Mouse (Mus musculus): Measurements from ENCODE around the gene Sfmbt2. TPM values are rescaled to one million over a fixed set of nuclear protein-coding genes. Genes with fewer than 3 reads are reported as not detected.

The Sfmbt2 gene
- polyA plus RNA-seq, 1 experiment from 2014 or later = 0.47 TPM

DNA sequence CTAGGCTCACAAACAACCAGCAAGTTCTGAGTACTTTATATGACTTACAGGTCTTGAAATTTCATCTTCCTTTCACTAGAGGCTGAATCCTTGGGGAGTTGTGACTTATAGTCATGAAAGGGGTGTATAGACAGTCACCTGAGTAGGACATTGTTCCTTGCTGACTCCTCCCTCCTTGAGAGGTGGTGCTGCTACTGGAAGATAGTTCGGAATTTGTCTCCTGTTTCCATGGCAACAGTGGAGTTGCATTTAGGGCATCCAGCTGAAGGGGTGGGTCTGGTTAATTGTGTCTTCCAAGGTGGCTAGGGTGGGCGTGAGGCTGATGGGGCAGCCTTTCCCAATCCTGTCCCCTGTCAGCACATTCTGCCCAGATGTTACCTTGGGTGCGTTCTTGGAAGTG lies 83.3 kb downstream of the Sfmbt2 start:
- Histone ChIP-seq H3K27me3 (replicated peaks; ENCODE audit: control insufficient read depth, insufficient read depth, low read length) (no peaks in the 10 kb centered on the region), H3K36me3 (ENCODE audit: control insufficient read depth, insufficient read depth) (no peaks in the 10 kb centered on the region), H3K9me3 (ENCODE audit: control insufficient read depth) (no peaks in the 10 kb centered on the region), H3K4me1 (replicated peaks; ENCODE audit: control insufficient read depth, insufficient read depth, low read length) (no peaks in the 10 kb centered on the region), H3K4me3 (ENCODE audit: low read depth, low read length) (no peak overlapping the region), H3K9ac (ENCODE audit: low read depth, low read length) (no peak overlapping the region), H3K4me2 (replicated peaks; ENCODE audit: low read depth) (no peak overlapping the region), H3K27ac (ENCODE audit: low read depth, low read length) (no peak overlapping the region)
- no peak for ATAC-seq
- WGBS = 70% methylated on average over 3 of the region's 3 CpGs
- no peak for TF ChIP-seq CTCF (IDR thresholded peaks at IDR 0.05; ENCODE audit: low read depth)

DNA sequence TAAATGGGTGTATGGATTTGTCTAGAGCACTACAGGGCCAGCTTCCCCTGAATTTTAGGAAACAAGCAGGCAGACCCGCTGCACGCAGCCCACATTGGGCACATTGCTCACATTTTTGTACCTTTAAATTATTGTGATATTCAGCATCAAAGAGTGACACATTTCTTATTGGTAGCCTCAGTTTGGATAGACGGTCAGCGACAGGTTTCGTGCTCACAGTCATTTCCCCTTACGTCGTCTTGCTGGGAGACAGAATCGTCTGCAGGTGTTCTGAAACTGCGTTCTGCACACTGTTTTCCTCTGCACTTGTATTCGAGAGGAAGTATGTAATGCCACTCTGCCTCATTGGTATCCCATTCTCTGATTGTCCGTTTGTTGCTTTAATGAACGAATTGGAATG lies 88.0 kb downstream of the Sfmbt2 start:
- Histone ChIP-seq H3K4me3 (ENCODE audit: low read depth, low read length) (no peak overlapping the region), H3K27me3 (replicated peaks; ENCODE audit: control insufficient read depth, insufficient read depth, low read length) (no peaks in the 10 kb centered on the region), H3K27ac (ENCODE audit: low read depth, low read length) (no peak overlapping the region), H3K36me3 (ENCODE audit: control insufficient read depth, insufficient read depth) (no peaks in the 10 kb centered on the region), H3K4me2 (replicated peaks; ENCODE audit: low read depth) (no peak overlapping the region), H3K9ac (ENCODE audit: low read depth, low read length) (no peak overlapping the region), H3K4me1 (replicated peaks; ENCODE audit: control insufficient read depth, insufficient read depth, low read length) (no peaks in the 10 kb centered on the region), H3K9me3 (ENCODE audit: control insufficient read depth) (no peaks in the 10 kb centered on the region)
- no peak for ATAC-seq
- 92% methylated on average over 12 of the region's 12 CpGs for WGBS
- no peak for TF ChIP-seq CTCF (IDR thresholded peaks at IDR 0.05; ENCODE audit: low read depth)

DNA sequence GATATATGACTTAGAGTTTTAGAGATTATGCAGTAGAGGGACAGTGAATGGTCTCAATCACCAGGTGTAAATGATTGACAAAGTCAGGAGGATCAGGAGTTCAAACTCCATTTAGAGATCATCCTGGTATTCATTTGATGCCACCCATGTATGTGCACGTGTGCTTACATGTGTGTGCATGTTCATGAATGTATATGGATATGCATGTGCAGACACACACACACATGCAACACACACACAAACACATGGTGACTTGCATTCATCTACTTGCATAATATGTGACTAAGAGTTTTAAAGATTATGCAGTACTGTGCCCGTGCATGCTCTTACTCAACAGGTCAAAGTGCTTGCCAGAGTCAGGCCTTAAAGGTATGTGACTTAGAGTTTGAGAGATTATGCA lies 146.2 kb downstream of the Sfmbt2 start:
- no peak overlapping the region for H3K27ac ChIP-seq (ENCODE audit: low read depth, low read length)
- no peaks in the 10 kb centered on the region for H3K36me3 ChIP-seq (ENCODE audit: control insufficient read depth, insufficient read depth)
- peak; percentile 89 for ATAC-seq
- H3K9me3 ChIP-seq (ENCODE audit: control insufficient read depth) = no peaks in the 10 kb centered on the region
- WGBS = 50% methylated on average over 2 of the region's 2 CpGs
- H3K4me1 ChIP-seq (replicated peaks; ENCODE audit: control insufficient read depth, insufficient read depth, low read length) = no peaks in the 10 kb centered on the region
- no peak overlapping the region for H3K9ac ChIP-seq (ENCODE audit: low read depth, low read length)
- H3K4me2 ChIP-seq (replicated peaks; ENCODE audit: low read depth) = no peak overlapping the region
- TF ChIP-seq CTCF (IDR thresholded peaks at IDR 0.05; ENCODE audit: low read depth) = no peak
- no peak overlapping the region for H3K4me3 ChIP-seq (ENCODE audit: low read depth, low read length)
- H3K27me3 ChIP-seq (replicated peaks; ENCODE audit: control insufficient read depth, insufficient read depth, low read length) = no peaks in the 10 kb centered on the region

DNA sequence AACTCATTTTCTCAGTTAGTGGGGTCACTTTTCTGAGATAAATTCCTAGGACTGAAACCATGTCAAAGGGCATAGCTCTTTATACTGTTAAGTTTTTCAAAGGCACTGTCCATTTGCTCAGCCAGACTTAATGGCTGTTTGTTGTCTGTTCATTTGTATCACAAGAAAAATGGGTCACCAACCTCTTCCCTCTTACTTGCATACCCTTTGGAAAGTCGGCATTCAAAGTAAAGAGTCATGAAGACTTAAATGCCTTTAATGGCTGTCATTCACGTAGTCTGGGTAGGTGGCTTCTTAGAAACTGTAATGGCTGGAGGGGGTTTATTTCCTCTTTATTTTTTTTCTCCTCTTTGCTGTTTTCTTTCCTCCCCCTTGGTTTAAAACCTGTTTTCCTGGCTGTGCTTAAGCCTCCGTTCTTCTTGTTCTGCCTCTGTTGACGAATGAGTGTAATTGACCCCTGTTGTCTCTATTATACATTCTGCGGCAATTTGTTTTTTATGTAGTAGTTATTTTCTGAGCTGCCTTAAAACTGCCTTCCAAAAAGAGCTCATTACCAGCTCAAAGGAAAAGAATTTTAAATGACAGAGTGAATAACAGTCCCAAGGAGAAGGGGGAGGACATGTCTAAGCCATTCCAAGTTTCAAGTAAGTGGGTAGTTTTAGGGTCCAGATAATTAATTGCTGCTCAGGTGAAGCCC lies 151.6 kb downstream of the Sfmbt2 start:
- no peaks in the 10 kb centered on the region for H3K4me1 ChIP-seq (replicated peaks; ENCODE audit: control insufficient read depth, insufficient read depth, low read length)
- H3K9me3 ChIP-seq (ENCODE audit: control insufficient read depth) = no peaks in the 10 kb centered on the region
- H3K9ac ChIP-seq (ENCODE audit: low read depth, low read length) = no peak overlapping the region
- H3K27me3 ChIP-seq (replicated peaks; ENCODE audit: control insufficient read depth, insufficient read depth, low read length) = no peaks in the 10 kb centered on the region
- no peaks in the 10 kb centered on the region for H3K36me3 ChIP-seq (ENCODE audit: control insufficient read depth, insufficient read depth)
- ATAC-seq = no peak
- no peak overlapping the region for H3K4me2 ChIP-seq (replicated peaks; ENCODE audit: low read depth)
- H3K27ac ChIP-seq (ENCODE audit: low read depth, low read length) = no peak overlapping the region
- no peak overlapping the region for H3K4me3 ChIP-seq (ENCODE audit: low read depth, low read length)
- TF ChIP-seq CTCF (IDR thresholded peaks at IDR 0.05; ENCODE audit: low read depth) = no peak
- WGBS = 62% methylated on average over 5 of the region's 5 CpGs

DNA sequence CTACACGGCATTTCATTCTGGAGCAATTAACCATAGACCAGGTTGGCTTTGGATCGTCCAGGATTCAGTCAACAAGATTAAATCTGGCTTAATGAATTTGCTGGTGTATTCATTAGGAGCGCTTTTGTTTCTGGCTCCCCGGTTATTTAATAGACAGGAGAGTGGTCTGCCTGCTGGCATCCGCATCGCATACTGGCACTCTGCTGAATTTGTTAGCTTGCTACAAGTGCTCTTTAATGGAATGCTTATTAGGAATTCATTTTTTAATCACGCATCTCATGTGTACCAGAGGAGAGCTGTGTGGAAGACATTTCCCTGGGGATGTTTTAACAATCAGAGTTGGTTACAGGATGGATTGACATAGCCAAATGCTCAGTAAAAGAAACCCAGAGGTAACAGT lies 155.3 kb downstream of the Sfmbt2 start:
- ATAC-seq = no peak
- 87% methylated on average over 7 of the region's 7 CpGs for WGBS
- TF ChIP-seq CTCF (IDR thresholded peaks at IDR 0.05; ENCODE audit: low read depth) = no peak
- Histone ChIP-seq H3K4me1 (replicated peaks; ENCODE audit: control insufficient read depth, insufficient read depth, low read length) (no peaks in the 10 kb centered on the region), H3K4me2 (replicated peaks; ENCODE audit: low read depth) (no peak overlapping the region), H3K4me3 (ENCODE audit: low read depth, low read length) (no peak overlapping the region), H3K36me3 (ENCODE audit: control insufficient read depth, insufficient read depth) (no peaks in the 10 kb centered on the region), H3K27ac (ENCODE audit: low read depth, low read length) (no peak overlapping the region), H3K9me3 (ENCODE audit: control insufficient read depth) (no peaks in the 10 kb centered on the region), H3K27me3 (replicated peaks; ENCODE audit: control insufficient read depth, insufficient read depth, low read length) (no peaks in the 10 kb centered on the region), H3K9ac (ENCODE audit: low read depth, low read length) (no peak overlapping the region)

DNA sequence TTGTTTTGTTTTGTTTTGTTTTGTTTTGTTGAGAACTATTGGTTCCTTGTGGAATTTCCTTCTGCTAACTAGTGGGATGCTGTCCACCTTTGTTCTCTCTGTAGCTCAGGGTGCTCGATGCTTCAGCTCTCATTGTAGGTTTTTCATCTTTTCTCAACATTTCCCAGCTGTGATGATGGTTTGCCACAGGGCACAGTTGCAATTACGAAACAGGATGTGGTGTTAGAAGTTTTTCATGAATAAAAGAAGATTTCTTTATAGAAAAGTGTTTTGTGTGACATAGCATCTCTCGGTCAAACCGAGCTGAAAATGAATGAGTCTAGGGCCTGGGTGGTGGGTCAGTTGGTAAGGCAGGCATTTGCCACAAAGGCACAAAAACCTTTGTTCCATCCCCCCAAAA lies 171.5 kb downstream of the Sfmbt2 start:
- Histone ChIP-seq H3K9ac (ENCODE audit: low read depth, low read length) (no peak overlapping the region), H3K27me3 (replicated peaks; ENCODE audit: control insufficient read depth, insufficient read depth, low read length) (no peaks in the 10 kb centered on the region), H3K4me2 (replicated peaks; ENCODE audit: low read depth) (no peak overlapping the region), H3K36me3 (ENCODE audit: control insufficient read depth, insufficient read depth) (no peaks in the 10 kb centered on the region), H3K4me1 (replicated peaks; ENCODE audit: control insufficient read depth, insufficient read depth, low read length) (no peaks in the 10 kb centered on the region), H3K27ac (ENCODE audit: low read depth, low read length) (no peak overlapping the region), H3K4me3 (ENCODE audit: low read depth, low read length) (no peak overlapping the region), H3K9me3 (ENCODE audit: control insufficient read depth) (no peaks in the 10 kb centered on the region)
- 84% methylated on average over 4 of the region's 4 CpGs for WGBS
- no peak for TF ChIP-seq CTCF (IDR thresholded peaks at IDR 0.05; ENCODE audit: low read depth)
- ATAC-seq = no peak

DNA sequence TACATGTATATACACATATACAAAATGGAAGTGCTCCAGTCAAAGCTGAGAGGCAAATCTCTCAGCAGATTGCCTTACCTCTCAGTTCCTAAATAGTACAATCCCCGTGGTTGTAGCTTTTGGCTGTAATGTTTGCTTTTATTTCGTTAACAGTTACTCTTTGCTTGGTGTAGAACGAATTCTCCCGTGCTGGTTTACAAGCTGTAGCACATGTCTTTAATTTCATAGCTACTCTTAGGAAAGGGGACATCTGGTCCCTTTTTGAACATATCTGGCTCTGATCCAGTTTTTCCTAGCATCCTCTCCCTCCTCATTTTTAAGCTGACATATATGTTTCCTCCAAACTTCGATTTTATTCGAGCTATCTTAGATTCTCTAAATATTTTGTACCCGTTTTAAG lies 172.1 kb downstream of the Sfmbt2 start:
- Histone ChIP-seq H3K4me1 (replicated peaks; ENCODE audit: control insufficient read depth, insufficient read depth, low read length) (no peaks in the 10 kb centered on the region), H3K36me3 (ENCODE audit: control insufficient read depth, insufficient read depth) (no peaks in the 10 kb centered on the region), H3K9ac (ENCODE audit: low read depth, low read length) (no peak overlapping the region), H3K4me2 (replicated peaks; ENCODE audit: low read depth) (no peak overlapping the region), H3K9me3 (ENCODE audit: control insufficient read depth) (no peaks in the 10 kb centered on the region), H3K4me3 (ENCODE audit: low read depth, low read length) (no peak overlapping the region), H3K27ac (ENCODE audit: low read depth, low read length) (no peak overlapping the region), H3K27me3 (replicated peaks; ENCODE audit: control insufficient read depth, insufficient read depth, low read length) (no peaks in the 10 kb centered on the region)
- TF ChIP-seq CTCF (IDR thresholded peaks at IDR 0.05; ENCODE audit: low read depth) = no peak
- ATAC-seq = no peak
- WGBS = 71% methylated on average over 7 of the region's 7 CpGs
